Mouse (Mus musculus) kidney, postnatal 14 days (tissue): Measurements from ENCODE around the gene Rims1.

Experiments
- DNase-seq: peaks from one replicate; pipeline ENCODE4 v3.0.0; 2022; ENCODE audit warnings: mixed read lengths

Gene Rims1

GRCm38 (mm10) chr1:22546273-22546672 is 259.5 kb downstream of the Rims1 start:
- no peak for DNase-seq

GRCm38 (mm10) chr1:22538129-22538528 is 267.7 kb downstream of the Rims1 start:
- no peak for DNase-seq

- DNase-seq, result no peak
Observed at GRCm38 (mm10) chr1:22536776-22537175, 269.0 kb downstream of the Rims1 start.

- no peak for DNase-seq
Observed at GRCm38 (mm10) chr1:22535049-22535448, 270.7 kb downstream of the Rims1 start.

GRCm38 (mm10) chr1:22533146-22534096 is 272.4 kb downstream of the Rims1 start:
- peak; percentile 4 for DNase-seq

GRCm38 (mm10) chr1:22515103-22515502 is 290.7 kb downstream of the Rims1 start:
- DNase-seq, result no peak

GRCm38 (mm10) chr1:22512421-22512820 is 293.4 kb downstream of the Rims1 start:
- DNase-seq, result no peak

- no peak for DNase-seq
Observed at GRCm38 (mm10) chr1:22511614-22512013, 294.2 kb downstream of the Rims1 start.

- DNase-seq, result no peak
Observed at GRCm38 (mm10) chr1:22508735-22509615, 296.8 kb downstream of the Rims1 start.

- no peak for DNase-seq
Observed at GRCm38 (mm10) chr1:22487270-22487864, 318.4 kb downstream of the Rims1 start.

- no peak for DNase-seq
Observed at GRCm38 (mm10) chr1:22476220-22476619, 329.6 kb downstream of the Rims1 start.

GRCm38 (mm10) chr1:22467033-22467432 is 338.8 kb downstream of the Rims1 start:
- DNase-seq, result no peak

GRCm38 (mm10) chr1:22466597-22466996 is 339.2 kb downstream of the Rims1 start:
- no peak for DNase-seq

GRCm38 (mm10) chr1:22424020-22424419 is 381.8 kb downstream of the Rims1 start:
- DNase-seq, result no peak

- DNase-seq, result no peak
Observed at GRCm38 (mm10) chr1:22422102-22422501, 383.7 kb downstream of the Rims1 start.

GRCm38 (mm10) chr1:22410173-22410572 is 395.6 kb downstream of the Rims1 start:
- no peak for DNase-seq

- peak; percentile 2 for DNase-seq
Observed at GRCm38 (mm10) chr1:22386361-22386760, 419.4 kb downstream of the Rims1 start.

- DNase-seq, result no peak
Observed at GRCm38 (mm10) chr1:22377652-22378051, 428.1 kb downstream of the Rims1 start.

- DNase-seq, result no peak
Observed at GRCm38 (mm10) chr1:22377062-22377461, 428.7 kb downstream of the Rims1 start.

GRCm38 (mm10) chr1:22356209-22356608 is 449.6 kb downstream of the Rims1 start:
- DNase-seq, result no peak

- DNase-seq, result no peak
Observed at GRCm38 (mm10) chr1:22353687-22354086, 452.1 kb downstream of the Rims1 start.

GRCm38 (mm10) chr1:22338914-22339313 is 466.9 kb downstream of the Rims1 start:
- peak; percentile 5 for DNase-seq
